8 mouse cellular contexts compared by ENCODE assay signal in the genomic region with DNA sequence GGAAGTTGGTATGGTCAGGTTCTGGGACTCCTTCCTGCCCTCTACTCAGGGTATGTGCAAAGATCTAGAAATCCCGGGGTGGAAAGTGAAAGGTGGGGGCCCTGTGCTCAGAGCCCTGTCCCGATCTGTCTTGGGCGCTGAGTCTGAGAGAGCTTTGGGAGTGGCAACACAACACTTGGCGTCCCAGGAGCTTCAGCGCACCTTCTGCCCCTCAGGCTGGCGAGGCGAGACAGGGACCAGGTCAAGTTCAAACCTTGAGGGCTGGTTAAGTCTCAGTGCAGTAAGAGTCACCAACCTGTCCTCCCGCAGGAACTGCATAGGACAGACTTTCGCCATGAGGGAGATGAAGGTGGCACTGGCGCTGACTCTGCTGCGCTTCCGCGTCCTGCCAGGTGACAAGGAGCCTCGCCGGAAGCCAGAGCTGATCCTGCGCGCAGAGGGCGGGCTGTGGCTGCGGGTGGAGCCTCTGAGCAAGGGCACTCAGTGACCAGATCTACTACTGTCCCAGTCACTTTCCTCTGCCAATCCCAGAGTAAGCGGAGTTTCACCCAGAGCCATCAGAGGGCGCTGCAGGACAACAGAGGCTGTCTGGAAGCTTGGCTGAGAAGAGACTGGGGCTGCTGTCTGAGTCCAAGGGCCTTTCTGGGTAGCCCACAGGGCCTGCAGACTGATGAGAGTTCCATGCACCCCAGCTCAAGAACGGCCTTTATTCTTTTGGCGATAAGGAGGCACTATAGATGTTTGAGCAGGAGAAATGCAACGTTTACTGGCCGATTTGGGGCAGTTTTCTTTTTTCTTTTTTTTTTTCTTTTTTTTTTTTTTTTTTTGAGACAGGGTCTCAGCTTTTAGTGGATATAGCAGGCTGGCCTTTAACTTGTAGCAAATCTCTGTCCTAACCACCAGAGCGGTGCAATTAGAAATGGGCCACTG. TPM values are rescaled to one million over a fixed set of nuclear protein-coding genes. Genes with fewer than 3 reads are reported as not detected.
DNase-seq lines count a peak whose midpoint lies in the region; ATAC-seq and TF ChIP-seq lines count a peak whose summit lies in the region.

No protein-coding gene starts in this region.

- H3K4me1 ChIP-seq in intestine, postnatal 0 days (replicated peaks; ENCODE audit: control insufficient read depth, insufficient read depth, low read length) = no peaks in the 10 kb centered on the region
- peaks cover 13% of the 10 kb centered on the region for H3K4me1 ChIP-seq in midbrain, embryonic 10.5 days

- H3K9me3 ChIP-seq in intestine, postnatal 0 days (ENCODE audit: control insufficient read depth) = no peaks in the 10 kb centered on the region
- H3K9me3 ChIP-seq in midbrain, embryonic 10.5 days (replicated peaks) = no peaks in the 10 kb centered on the region

- DNase-seq in adrenal gland, postnatal 10 days = peak; percentile 94
- DNase-seq in embryo, embryonic 9.5 days (ENCODE audit: extremely low spot score) = peak; percentile 89
- DNase-seq in gastrocnemius, postnatal 4 days (ENCODE audit: low spot score in 2 of 2) = peak; percentile 62 to 79
- peak; percentile 76 to 77 for DNase-seq in left cerebral cortex, postnatal 36 days (ENCODE audit: low spot score in 2 of 2)
- peak; percentile 87 for DNase-seq in midbrain, embryonic 10.5 days (ENCODE audit: low spot score)
- DNase-seq in right cerebral cortex, postnatal 36 days (ENCODE audit: low spot score in 2 of 2) = peak; percentile 65 to 69
- DNase-seq in yolk sac, embryonic 10.5 days (ENCODE audit: low spot score) = peak; percentile 82

- peak overlapping the region; percentile 57 for H3K9ac ChIP-seq in intestine, postnatal 0 days (ENCODE audit: low read depth, low read length)

- peak overlapping the region; percentile 73 for H3K4me2 ChIP-seq in intestine, postnatal 0 days (replicated peaks; ENCODE audit: low read depth)

- 15% methylated on average over 26 of the region's 26 CpGs for WGBS in intestine, postnatal 0 days
- 15% methylated on average over 26 of the region's 26 CpGs for WGBS in midbrain, embryonic 10.5 days

- peak; percentile 97 for TF ChIP-seq CTCF in intestine, postnatal 0 days (IDR thresholded peaks at IDR 0.05; ENCODE audit: low read depth)

- intact Hi-C loops in left cerebral cortex, postnatal 36 days (cut with DNase I) = no loop called here

- no peaks in the 10 kb centered on the region for H3K27me3 ChIP-seq in intestine, postnatal 0 days (replicated peaks; ENCODE audit: control insufficient read depth, insufficient read depth, low read length)
- H3K27me3 ChIP-seq in midbrain, embryonic 10.5 days (ENCODE audit: low read depth, poor library complexity, severe bottlenecking) = no peaks in the 10 kb centered on the region

- H3K36me3 ChIP-seq in intestine, postnatal 0 days (ENCODE audit: control insufficient read depth, insufficient read depth) = no peaks in the 10 kb centered on the region; the same call in 1 of the 2 replicates
- peaks cover 12% of the 10 kb centered on the region; the same call in 1 of the 2 replicates for H3K36me3 ChIP-seq in midbrain, embryonic 10.5 days

- peak; percentile 97 for ATAC-seq in intestine, postnatal 0 days

- H3K27ac ChIP-seq in intestine, postnatal 0 days (ENCODE audit: low read depth, low read length) = peak overlapping the region; percentile 70
- H3K27ac ChIP-seq in midbrain, embryonic 10.5 days (replicated peaks) = peak overlapping the region; percentile 74

- peak overlapping the region; percentile 39 for H3K4me3 ChIP-seq in intestine, postnatal 0 days (ENCODE audit: low read depth, low read length)
- H3K4me3 ChIP-seq in midbrain, embryonic 10.5 days = peak overlapping the region; percentile 52

RNA-seq across cellular contexts. Expression of gene Cyp4f16, which starts 7.7 kb away (rescaled TPM):
- 10 to 100 TPM; 10.9 to 15.4 TPM for total RNA-seq in adrenal gland, postnatal 10 days (2021)
- 1 to 10 TPM; 5.2 to 9.1 TPM for total RNA-seq in gastrocnemius, postnatal 4 days (2021)
- polyA plus RNA-seq in intestine, postnatal 0 days (2015; fragmentation: Nextera tagmentation; extraction: Ambion mirVana) = 95.4 and 102 TPM in 2 replicates
- 1 to 10 TPM; 4.4 to 4.6 TPM for total RNA-seq in left cerebral cortex, postnatal 36 days (2021)
- 11.4 and 13.2 TPM in 2 replicates for polyA plus RNA-seq in midbrain, embryonic 10.5 days (2016; fragmentation: Nextera tagmentation; extraction: Ambion mirVana)

RNA-seq across cellular contexts. Expression of gene Cyp4f17, which starts 22.8 kb away (rescaled TPM):
- total RNA-seq in adrenal gland, postnatal 10 days (2021) = 10 to 100 TPM in 1 of 2 experiments, 1 to 10 TPM in 1; 7.2 to 10.6 TPM
- total RNA-seq in gastrocnemius, postnatal 4 days (2021) = 1 to 10 TPM; 2.1 to 3.3 TPM
- polyA plus RNA-seq in intestine, postnatal 0 days (2015; fragmentation: Nextera tagmentation; extraction: Ambion mirVana) = 1.9 and 2.7 TPM in 2 replicates
- total RNA-seq in left cerebral cortex, postnatal 36 days (2021) = 1 to 10 TPM; 3.0 to 4.4 TPM
- polyA plus RNA-seq in midbrain, embryonic 10.5 days (2016; fragmentation: Nextera tagmentation; extraction: Ambion mirVana) = 6.4 and 8.7 TPM in 2 replicates

Comparison
In these comparisons a context has a peak if more than half of its experiments do, and no peak if none do; other contexts are left out.
1. Peak in every context shown above with its lines: DNase-seq, ATAC-seq, H3K4me3 ChIP-seq and H3K27ac ChIP-seq.